Mouse (Mus musculus) A20 (cell line): ENCODE measurements around the gene Ntrk1.

Experiments
- DNase-seq: peaks from one replicate; pipeline ENCODE4 v3.0.0-alpha.2; 2011; ENCODE audit warnings: low read depth, low spot score

Ntrk1 gene

DNA sequence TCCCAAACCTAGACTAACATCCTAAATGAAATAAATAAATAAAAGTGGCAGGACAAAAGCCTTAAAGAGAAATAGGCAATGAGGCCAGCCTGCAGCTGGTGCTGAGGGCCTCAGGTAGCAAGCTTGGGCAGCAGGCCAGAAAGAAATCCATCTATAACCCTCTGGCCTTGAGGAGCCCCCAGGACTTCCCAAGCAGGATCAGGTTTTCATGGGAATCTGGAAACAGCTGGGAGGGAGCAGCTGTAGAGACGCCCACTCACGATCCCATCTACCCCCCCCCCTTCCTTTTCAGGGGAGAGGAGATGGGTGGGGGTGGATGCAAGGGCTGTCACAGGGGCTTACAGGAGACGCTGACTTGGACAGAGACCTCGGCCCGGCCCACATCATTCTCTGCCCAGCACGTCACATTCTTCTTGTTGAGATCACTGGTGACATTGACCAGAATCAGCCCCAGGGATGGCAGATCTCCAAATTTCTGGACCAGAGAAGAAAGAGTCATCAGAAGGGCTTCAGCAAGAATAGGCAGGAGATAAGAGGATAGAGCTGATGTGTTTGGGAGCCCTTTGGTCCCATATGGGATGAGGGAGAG, 9.2 kb downstream of the Ntrk1 start:
- DNase-seq, result no peak

DNA sequence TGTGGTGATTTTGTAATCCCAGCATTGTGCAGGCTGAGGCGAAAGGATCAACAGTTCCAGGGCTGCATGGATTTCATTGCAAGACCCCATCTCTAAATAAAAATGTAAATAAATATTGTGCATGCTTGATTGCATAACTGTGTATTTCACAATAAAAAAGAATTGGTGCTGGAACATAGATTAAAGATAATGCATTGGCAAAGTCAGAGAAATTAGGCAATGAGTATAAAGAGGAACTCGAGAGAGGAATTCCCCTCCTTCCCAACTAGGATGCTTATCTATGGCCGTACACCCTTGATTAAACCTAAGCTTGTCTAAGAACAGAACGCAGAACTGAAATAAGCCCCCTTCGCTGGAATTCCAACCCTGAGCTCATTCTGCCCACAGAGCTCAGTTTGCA, 9.8 kb downstream of the Ntrk1 start:
- DNase-seq, result no peak

- DNase-seq, result peak; percentile 69
Measured at GRCm38 (mm10) chr3:87783282-87784023, 11.5 kb downstream of the Ntrk1 start.

- no peak for DNase-seq
Measured at GRCm38 (mm10) chr3:87779086-87779485, 15.9 kb downstream of the Ntrk1 start.

- no peak for DNase-seq
Measured at GRCm38 (mm10) chr3:87778283-87778682, 16.7 kb downstream of the Ntrk1 start.

DNA sequence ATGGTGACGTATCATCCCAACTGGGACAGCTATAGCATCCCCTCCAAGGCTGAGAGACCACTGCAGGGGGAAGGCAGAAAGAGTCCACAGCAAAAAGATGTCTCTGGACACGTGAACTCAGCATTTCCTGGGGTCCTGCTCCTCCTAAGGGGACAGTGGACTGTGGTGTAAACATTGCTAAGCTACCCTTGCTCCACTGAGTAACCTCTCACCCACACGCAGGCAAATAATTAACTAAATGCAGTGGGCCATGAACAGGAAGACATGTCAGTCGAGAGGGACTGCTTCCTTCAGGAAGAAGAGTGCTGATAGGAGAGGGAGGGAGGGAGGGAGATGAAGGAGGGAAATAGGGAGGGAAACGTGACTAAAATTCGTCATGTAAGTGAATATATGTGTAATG, 23.9 kb downstream of the Ntrk1 start:
- no peak for DNase-seq

DNA sequence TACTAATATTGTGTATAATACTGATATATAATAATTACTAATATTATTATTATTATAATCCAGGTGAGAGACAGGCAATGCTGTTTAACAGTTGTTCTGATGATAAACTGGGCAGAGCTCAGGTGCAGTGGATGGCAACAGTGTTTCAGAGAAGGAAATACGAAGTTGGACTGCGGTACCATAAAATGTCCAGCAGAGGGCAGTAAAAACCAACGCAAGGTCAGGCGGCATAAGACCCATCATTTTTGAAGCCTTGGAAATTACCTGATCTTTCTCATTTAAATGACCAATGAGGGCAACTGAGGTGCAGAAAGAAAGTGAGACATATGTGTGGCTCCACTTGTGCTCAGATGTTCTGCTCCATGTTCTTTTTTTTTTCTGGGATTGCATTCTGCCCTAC, 24.7 kb downstream of the Ntrk1 start:
- peak; percentile 72 for DNase-seq

- DNase-seq, result no peak
Measured at GRCm38 (mm10) chr3:87769506-87769905, 25.5 kb downstream of the Ntrk1 start.

DNA sequence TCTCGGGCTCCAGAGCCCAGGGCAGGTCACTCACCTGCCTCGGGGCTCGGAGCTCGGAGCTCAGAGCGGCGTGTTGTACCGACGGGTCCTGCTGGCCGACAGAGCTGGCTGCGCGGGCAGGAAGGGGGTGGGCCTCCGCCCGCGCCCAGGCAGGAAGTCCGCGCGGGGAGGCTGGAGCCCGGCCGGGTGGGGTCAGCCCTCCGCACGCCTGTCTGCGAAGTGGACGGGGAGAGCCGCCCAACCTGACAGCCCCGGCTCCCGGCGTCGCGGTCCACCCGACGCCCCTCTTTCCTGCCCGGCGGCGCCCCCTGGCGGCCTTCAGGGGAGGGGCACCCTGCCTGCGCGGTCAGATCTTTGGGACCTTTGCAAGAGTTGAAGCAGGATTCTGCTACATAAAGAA, 26.1 kb downstream of the Ntrk1 start:
- DNase-seq, result peak; percentile 78

GRCm38 (mm10) chr3:87768431-87768830, 26.5 kb downstream of the Ntrk1 start:
- DNase-seq, result no peak

DNA sequence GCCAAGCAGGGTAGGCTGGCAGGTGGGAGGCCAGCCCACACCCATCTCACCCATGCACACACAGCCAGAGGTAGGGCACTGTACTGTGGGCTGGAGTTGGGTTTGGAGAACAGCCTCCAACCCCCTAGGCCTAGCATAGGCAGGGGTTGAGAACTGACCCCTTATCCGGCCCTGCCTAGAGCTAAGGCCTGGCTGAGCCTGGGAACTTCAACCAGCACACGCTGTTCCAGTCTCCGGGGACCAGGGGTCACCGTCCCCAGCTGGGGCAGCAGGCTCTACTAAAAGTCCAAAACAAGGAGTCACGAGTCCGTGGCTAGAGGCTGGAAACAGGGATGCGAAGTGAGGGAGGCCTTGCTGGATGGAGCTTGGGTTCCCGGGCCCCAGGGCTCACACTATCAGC, 27.2 kb downstream of the Ntrk1 start:
- DNase-seq, result no peak

GRCm38 (mm10) chr3:87766284-87766667, 28.7 kb downstream of the Ntrk1 start:
- no peak for DNase-seq

DNA sequence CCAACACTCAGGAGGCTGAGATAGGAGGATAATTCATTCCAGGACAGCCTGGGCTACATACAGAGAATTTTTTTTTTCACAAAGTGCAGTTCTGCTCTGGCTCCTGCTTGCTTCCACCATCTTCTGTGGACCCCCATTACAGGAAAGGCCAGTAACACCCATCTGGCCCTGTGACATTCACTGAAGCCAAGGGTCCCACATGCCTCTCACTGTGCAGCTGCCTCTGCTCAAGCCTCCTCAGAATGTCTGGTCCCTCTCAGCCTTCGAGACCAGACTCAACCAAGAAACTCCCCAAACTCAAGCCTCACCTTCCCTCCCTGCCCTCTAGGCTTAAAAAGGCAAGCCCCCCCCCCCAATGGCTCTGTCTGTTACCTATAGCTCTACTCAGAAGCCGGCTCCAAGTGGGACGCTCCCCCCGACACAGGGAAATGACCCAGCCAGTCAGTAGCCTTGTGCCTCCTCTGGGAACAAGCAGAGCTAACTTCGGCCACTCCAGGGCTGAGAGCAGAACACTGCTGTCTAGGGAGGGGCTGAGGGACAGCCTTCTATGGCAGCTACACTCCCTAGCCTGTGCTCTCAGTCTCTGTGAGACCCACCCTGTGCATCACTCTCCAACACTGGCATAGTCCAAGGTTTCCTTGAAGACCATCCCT, 29.2 kb downstream of the Ntrk1 start:
- no peak for DNase-seq

GRCm38 (mm10) chr3:87765091-87765490, 29.9 kb downstream of the Ntrk1 start:
- peak; percentile 39 for DNase-seq

GRCm38 (mm10) chr3:87764506-87764905, 30.5 kb downstream of the Ntrk1 start:
- DNase-seq, result no peak

- no peak for DNase-seq
Measured at GRCm38 (mm10) chr3:87763683-87764289, 31.2 kb downstream of the Ntrk1 start.

- no peak for DNase-seq
Measured at GRCm38 (mm10) chr3:87763202-87763601, 31.8 kb downstream of the Ntrk1 start.

DNA sequence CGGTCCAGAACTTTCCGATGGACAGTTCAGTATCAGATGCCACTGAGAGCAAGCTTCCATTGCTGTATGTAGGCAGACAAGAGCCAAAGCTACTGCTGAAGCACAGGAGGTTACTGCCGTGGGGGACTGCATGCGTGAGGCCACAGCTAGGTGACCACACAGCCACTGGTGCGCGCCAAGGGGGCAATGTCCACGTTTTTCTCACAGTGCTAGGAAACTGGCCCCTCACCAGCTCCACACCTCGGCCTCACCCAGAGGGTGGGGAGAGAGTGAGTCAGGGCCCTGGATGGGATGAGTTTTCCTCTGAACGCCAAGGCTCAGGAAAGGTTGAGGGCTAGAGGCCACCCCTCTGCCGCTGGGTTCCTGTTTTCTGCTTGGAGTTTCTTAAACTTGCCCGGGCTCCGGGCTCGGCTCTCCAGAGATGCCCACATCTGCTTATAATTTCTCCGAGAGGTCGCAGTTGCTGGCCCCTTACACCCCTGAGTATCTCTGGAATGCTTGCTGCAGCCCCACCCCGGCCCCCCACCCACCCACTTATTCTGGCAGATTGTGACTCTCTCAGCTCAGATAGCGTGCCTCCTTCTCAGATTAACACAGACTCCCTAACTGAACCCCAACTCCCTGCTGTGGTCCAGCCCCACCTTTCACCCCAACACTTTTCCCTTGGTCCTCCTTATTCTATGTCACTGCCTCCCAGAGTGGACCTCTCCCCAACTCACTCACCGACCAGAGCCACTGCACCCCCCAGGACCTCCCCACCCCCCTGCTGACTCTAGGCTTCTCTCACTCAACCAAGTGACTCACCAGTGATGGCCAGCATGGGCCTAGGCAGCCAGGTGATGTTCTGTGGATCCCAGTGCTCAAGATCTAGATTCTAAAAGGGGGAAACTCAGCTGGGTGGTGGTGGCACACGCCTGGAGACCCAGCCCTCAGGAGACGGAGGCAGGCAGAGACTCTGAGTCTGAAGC, 33.3 kb downstream of the Ntrk1 start:
- no peak for DNase-seq

- DNase-seq, result peak; percentile 42
Measured at GRCm38 (mm10) chr3:87758641-87759040, 36.3 kb downstream of the Ntrk1 start.

DNA sequence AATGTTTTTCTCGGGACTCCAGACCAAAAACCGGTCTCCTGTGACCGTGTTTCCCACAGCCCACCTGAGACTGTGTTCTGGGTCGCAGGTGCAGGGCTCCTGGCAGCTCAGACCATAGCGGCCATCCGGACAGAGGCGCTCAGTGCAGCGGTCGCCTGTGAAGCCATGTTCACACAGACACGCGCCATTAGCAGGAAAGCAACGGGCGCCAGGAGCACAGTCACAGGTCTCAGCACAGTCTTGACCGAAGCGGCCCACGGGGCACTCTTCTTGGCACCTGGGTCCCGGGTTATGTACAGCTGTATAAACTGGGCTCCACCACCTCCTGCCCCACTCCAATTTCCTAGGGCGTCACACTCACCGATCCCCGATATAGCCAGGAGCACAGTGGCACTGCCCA, 38.5 kb downstream of the Ntrk1 start:
- no peak for DNase-seq

DNA sequence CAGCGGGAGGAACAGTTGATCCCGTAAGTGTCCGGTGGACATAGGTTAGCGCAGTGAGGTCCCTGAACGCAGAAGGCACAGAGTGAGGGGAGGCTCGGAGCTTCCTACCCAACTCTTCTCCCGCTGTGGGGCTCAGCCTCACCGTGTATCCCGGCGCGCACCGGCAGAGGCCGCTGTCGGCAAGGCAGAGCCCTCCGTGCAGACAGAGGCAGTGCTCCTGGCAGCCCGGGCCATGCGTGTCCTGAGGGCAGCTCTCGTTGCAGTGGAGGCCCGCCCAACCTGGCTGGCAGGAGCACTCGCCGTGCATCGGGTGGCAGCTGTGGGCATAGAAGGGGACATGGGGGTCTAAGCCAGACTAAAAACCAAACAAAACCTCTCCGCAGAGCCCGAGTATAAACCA, 39.0 kb downstream of the Ntrk1 start:
- no peak for DNase-seq
